Mouse (Mus musculus): ENCODE measurements around the gene Pdrg1. TPM values are rescaled to one million over a fixed set of nuclear protein-coding genes. Genes with fewer than 3 reads are reported as not detected.

Pdrg1 gene
- polyA plus RNA-seq, 1 experiment from 2014 or later = 130 TPM

DNA sequence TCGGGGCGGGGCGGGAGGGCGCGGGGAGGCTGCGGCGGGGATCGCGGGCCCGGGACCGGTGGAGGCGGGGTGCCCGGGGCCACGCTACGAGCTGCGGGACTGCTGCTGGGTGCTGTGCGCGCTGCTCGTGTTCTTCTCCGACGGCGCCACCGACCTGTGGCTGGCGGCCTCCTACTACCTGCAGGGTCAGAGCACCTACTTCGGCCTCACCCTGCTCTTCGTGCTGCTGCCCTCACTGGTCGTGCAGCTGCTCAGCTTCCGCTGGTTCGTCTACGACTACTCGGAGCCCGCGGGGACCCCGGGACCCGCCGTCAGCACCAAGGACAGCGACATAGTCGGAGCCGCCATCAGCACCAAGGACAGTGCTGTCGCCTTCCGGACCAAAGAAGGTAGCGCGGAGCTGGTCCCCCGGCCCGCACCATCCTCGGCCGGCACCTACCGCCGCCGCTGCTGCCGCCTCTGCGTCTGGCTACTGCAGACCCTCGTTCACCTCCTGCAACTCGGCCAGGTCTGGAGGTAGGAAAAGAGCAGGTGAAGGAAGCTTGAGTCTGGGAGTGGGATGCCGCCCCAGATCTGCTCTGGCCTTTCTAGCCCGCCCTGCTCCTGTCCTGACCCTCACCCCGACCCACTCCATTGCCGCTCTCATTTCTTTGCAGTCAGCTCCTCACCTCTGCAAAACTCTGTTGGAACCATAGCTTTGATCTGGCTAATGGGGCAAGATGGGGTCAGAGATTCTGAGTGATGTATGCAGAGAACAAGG is 17.0 kb upstream of the Pdrg1 start:
- Histone ChIP-seq H3K4me2 (replicated peaks; ENCODE audit: low read depth, low read length) (peak overlapping the region; percentile 88), H3K9me3 (ENCODE audit: low read length) (no peaks in the 10 kb centered on the region), H3K9ac (replicated peaks; ENCODE audit: low read length) (no peak overlapping the region), H3K27ac (ENCODE audit: low read length) (no peak overlapping the region), H3K27me3 (ENCODE audit: insufficient read depth, low read length) (peaks cover 41% of the 10 kb centered on the region), H3K4me3 (ENCODE audit: low read length) (peak overlapping the region; percentile 50), H3K36me3 (ENCODE audit: insufficient read depth, low read length) (no peaks in the 10 kb centered on the region), H3K4me1 (ENCODE audit: insufficient read depth, low read length) (peaks cover 10% of the 10 kb centered on the region)
- peak; percentile 89 for ATAC-seq (ENCODE audit: low FRiP score, low TSS enrichment)
- 1% methylated on average over 54 of the region's 58 CpGs for WGBS

DNA sequence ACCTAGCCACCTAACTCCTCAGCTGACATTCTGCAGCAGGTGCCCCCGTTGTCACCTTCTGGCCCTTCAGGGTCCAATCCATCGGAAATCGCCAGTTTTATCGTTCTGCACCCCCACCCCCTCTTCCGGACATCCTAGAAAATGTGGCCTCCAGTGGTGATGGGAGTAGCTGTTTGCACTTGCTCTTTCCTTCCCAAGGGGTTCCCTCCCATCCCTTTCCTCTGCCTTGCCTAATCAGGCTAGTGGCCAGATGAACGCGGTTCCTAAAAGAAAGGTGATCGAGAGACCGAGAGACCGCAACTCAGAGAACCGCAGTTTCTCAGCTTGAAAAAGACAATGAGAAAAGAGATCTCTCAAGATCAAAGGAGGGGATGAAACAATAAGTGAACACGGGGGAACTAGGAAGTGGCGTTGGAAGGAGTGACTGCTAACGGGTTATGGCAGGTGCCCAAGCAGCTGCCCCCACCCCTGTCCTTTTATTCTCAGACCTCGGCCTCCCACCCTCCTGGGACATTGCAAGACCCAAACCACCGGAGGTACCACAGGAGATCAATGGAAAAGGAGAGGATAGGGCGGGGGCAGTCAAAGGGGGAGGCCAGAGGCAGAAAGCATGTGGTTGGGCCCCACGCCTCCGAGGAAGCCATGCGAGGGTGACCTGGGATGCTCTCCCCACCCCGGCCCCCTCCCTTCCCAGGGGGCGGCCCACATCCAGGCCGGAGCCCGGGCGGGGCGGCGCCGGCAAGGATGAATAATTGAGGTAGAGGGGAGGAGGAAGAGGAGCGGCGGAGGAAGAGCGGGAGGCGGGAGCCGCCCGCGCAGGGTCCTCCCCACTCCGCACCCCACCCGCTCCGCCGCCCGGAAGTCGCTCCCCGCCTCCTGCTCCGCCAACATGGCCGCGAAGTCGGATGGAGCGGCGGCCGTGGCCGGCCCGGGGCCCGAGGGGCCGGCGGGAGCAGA is 16.2 kb upstream of the Pdrg1 start, which contains the start of gene Xkr7:
Gene Xkr7, plus strand, starts transcription at position 727 of the 957 bp plus-strand sequence.
- H3K4me2 ChIP-seq (replicated peaks; ENCODE audit: low read depth, low read length) = peak within 1 kb of the TSS; percentile 88
- no peak within 1 kb of the TSS for H3K9ac ChIP-seq (replicated peaks; ENCODE audit: low read length)
- peaks cover 10% of the 10 kb centered on the region for H3K4me1 ChIP-seq (ENCODE audit: insufficient read depth, low read length)
- 1% methylated on average over 32 of the region's 54 CpGs for WGBS
- H3K27me3 ChIP-seq (ENCODE audit: insufficient read depth, low read length) = peaks cover 44% of the 10 kb centered on the region
- ATAC-seq (ENCODE audit: low FRiP score, low TSS enrichment) = peak; percentile 55
- H3K36me3 ChIP-seq (ENCODE audit: insufficient read depth, low read length) = no peaks in the 10 kb centered on the region
- no peak within 1 kb of the TSS for H3K27ac ChIP-seq (ENCODE audit: low read length)
- no peaks in the 10 kb centered on the region for H3K9me3 ChIP-seq (ENCODE audit: low read length)
- peak within 1 kb of the TSS; percentile 50 for H3K4me3 ChIP-seq (ENCODE audit: low read length)

DNA sequence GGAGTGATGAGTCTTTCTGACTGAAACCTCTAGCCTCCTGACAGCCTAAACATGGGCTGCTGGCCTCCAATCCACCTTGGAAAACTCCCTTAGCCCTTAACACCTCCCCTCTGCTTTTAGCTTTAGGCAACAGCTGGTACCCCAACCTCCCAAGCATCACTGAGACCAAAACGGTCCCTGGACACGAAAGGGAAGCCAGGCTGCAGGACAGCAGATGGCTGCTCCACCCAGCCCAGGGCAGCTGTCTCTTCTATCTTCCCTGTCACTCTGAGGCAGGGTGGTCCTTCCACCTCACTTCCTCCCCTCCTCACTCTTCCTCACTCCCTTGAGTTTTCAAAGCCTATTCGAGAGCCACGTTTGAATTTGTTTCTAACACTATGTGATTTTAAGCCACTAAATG is 15.2 kb upstream of the Pdrg1 start:
- H3K27ac ChIP-seq (ENCODE audit: low read length) = no peak overlapping the region
- no peak for ATAC-seq (ENCODE audit: low FRiP score, low TSS enrichment)
- no peaks in the 10 kb centered on the region for H3K36me3 ChIP-seq (ENCODE audit: insufficient read depth, low read length)
- no peak overlapping the region for H3K4me2 ChIP-seq (replicated peaks; ENCODE audit: low read depth, low read length)
- H3K9me3 ChIP-seq (ENCODE audit: low read length) = no peaks in the 10 kb centered on the region
- H3K27me3 ChIP-seq (ENCODE audit: insufficient read depth, low read length) = peaks cover 44% of the 10 kb centered on the region
- 18% methylated on average over 4 of the region's 4 CpGs for WGBS
- H3K4me1 ChIP-seq (ENCODE audit: insufficient read depth, low read length) = peaks cover 10% of the 10 kb centered on the region
- no peak overlapping the region for H3K9ac ChIP-seq (replicated peaks; ENCODE audit: low read length)
- no peak overlapping the region for H3K4me3 ChIP-seq (ENCODE audit: low read length)

DNA sequence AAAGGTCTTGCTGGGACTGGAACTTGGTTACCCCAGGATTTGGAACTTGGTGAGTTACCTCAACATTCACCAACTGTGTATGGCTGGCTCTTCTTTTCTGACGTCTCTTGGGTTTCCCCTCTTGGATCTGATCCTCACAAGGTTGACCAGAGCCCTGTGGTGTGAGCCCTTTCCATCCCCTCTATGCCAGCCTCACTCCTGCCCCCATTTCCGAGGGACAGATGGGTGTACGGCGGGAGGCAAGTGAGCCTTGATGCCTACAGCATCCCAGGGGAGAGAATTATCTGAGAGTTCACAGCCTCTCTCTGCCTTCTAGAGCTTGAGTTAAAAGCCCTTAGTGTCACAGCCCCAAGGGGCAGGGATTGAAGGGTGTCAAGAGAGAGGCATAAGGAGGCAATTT is 12.3 kb upstream of the Pdrg1 start:
- WGBS = 45% methylated on average over 4 of the region's 4 CpGs
- no peak for ATAC-seq (ENCODE audit: low FRiP score, low TSS enrichment)

DNA sequence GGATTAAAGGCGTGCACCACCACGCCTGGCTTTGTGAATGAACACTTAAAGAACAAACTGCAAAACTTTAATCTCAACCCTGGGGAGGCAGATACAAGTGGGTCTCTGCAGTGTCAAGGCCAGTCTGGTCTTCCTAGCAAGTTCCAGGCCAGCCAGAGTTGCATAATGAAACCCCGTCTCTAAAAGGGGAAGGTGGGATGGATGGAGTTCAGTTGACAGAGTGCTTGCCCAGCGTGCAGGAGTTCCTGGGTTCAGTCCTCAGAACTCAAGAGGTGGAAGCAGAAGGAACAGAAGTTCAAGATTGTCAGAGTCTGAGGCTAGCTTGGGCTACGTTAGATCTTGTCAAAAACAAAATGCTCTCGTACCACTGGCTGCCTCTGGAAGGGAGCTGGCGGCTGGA is 10.8 kb upstream of the Pdrg1 start:
- Histone ChIP-seq H3K4me1 (ENCODE audit: insufficient read depth, low read length) (no peaks in the 10 kb centered on the region), H3K9ac (replicated peaks; ENCODE audit: low read length) (no peak overlapping the region), H3K4me3 (ENCODE audit: low read length) (no peak overlapping the region), H3K27me3 (ENCODE audit: insufficient read depth, low read length) (peaks cover 18% of the 10 kb centered on the region), H3K27ac (ENCODE audit: low read length) (no peak overlapping the region), H3K9me3 (ENCODE audit: low read length) (no peaks in the 10 kb centered on the region), H3K4me2 (replicated peaks; ENCODE audit: low read depth, low read length) (no peak overlapping the region), H3K36me3 (ENCODE audit: insufficient read depth, low read length) (no peaks in the 10 kb centered on the region)
- WGBS = 81% methylated on average over 7 of the region's 7 CpGs
- ATAC-seq (ENCODE audit: low FRiP score, low TSS enrichment) = no peak

More for the DNA sequence above, 12.3 kb upstream of the Pdrg1 start:
- H3K4me2 ChIP-seq (replicated peaks; ENCODE audit: low read depth, low read length) = no peak overlapping the region
- H3K4me1 ChIP-seq (ENCODE audit: insufficient read depth, low read length) = peaks cover 9% of the 10 kb centered on the region
- no peak overlapping the region for H3K9ac ChIP-seq (replicated peaks; ENCODE audit: low read length)
- H3K4me3 ChIP-seq (ENCODE audit: low read length) = no peak overlapping the region
- H3K27me3 ChIP-seq (ENCODE audit: insufficient read depth, low read length) = peaks cover 31% of the 10 kb centered on the region
- H3K36me3 ChIP-seq (ENCODE audit: insufficient read depth, low read length) = no peaks in the 10 kb centered on the region
- no peak overlapping the region for H3K27ac ChIP-seq (ENCODE audit: low read length)
- H3K9me3 ChIP-seq (ENCODE audit: low read length) = no peaks in the 10 kb centered on the region

DNA sequence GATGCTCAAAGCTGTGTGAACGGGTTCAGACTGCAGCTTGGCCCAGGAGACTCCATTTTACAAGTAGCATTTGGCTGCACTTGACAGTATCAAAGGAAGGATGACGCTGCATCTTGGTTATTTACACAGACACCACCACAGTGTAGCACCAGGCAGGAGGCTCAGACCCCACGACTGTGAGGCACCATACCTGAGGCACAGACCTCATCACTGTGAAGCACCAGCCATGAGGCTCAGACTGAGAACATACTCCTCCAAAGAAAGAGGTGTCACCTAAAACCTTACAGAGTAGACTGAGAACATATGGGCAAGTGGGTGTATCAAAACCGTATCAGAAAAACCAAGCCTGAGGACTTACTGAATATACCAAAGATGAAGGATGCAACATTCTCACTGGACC is 7.6 kb upstream of the Pdrg1 start:
- H3K4me3 ChIP-seq (ENCODE audit: low read length) = no peak overlapping the region
- no peak overlapping the region for H3K9ac ChIP-seq (replicated peaks; ENCODE audit: low read length)
- no peak overlapping the region for H3K4me2 ChIP-seq (replicated peaks; ENCODE audit: low read depth, low read length)
- peaks cover 6% of the 10 kb centered on the region; the same call in 1 of the 2 replicates for H3K27me3 ChIP-seq (ENCODE audit: insufficient read depth, low read length)
- no peak for ATAC-seq (ENCODE audit: low FRiP score, low TSS enrichment)
- 50% methylated on average over 4 of the region's 4 CpGs for WGBS
- no peak overlapping the region for H3K27ac ChIP-seq (ENCODE audit: low read length)
- H3K9me3 ChIP-seq (ENCODE audit: low read length) = no peaks in the 10 kb centered on the region
- no peaks in the 10 kb centered on the region for H3K36me3 ChIP-seq (ENCODE audit: insufficient read depth, low read length)
- no peaks in the 10 kb centered on the region for H3K4me1 ChIP-seq (ENCODE audit: insufficient read depth, low read length)

DNA sequence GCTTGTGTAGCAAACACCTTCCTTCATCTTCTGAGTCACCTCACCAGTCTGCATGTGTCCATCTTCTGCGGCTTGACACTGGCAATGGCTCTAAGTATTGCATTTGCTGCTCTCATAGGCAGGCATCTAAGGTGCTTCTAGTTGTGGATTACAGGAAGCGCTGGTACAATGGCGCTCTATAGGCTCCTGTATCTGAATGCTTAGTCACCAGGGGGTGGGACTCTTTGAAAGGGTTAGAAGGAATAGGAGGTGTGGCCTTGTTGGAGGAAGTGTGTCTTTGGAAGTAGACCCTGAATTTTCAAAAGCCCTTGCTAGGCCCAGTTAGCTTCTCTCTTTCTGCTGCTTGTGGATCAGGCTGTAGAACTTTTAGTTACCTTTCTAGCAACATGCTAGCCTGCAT is 5.9 kb upstream of the Pdrg1 start:
- Histone ChIP-seq H3K9ac (replicated peaks; ENCODE audit: low read length) (no peak overlapping the region), H3K27me3 (ENCODE audit: insufficient read depth, low read length) (no peaks in the 10 kb centered on the region), H3K27ac (ENCODE audit: low read length) (no peak overlapping the region), H3K9me3 (ENCODE audit: low read length) (no peaks in the 10 kb centered on the region), H3K4me2 (replicated peaks; ENCODE audit: low read depth, low read length) (no peak overlapping the region), H3K4me3 (ENCODE audit: low read length) (no peak overlapping the region), H3K36me3 (ENCODE audit: insufficient read depth, low read length) (no peaks in the 10 kb centered on the region), H3K4me1 (ENCODE audit: insufficient read depth, low read length) (no peaks in the 10 kb centered on the region)
- ATAC-seq (ENCODE audit: low FRiP score, low TSS enrichment) = no peak
- 77% methylated on average over 3 of the region's 3 CpGs for WGBS

DNA sequence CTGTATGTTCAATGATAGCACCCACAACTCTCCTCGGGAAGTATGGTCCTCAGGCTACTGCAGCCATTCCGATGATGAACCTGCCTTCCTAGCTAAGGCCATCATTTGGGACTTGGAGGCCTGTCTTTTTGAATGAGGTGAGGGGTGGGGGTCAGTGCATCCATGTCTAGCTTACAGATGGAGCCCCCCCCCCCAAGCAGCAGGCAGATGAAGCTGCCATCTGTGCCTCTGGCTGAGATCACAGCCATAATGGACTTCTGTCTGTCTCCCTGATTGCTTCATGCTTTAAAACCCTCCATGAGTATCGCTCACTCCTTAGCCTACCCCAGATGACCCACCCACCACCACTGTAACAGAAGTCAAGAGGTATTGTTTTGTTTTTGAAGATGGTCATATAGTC is 4.1 kb upstream of the Pdrg1 start:
- Histone ChIP-seq H3K9ac (replicated peaks; ENCODE audit: low read length) (no peak overlapping the region), H3K27ac (ENCODE audit: low read length) (no peak overlapping the region), H3K4me1 (ENCODE audit: insufficient read depth, low read length) (peaks cover 5% of the 10 kb centered on the region), H3K9me3 (ENCODE audit: low read length) (no peaks in the 10 kb centered on the region), H3K4me3 (ENCODE audit: low read length) (no peak overlapping the region), H3K36me3 (ENCODE audit: insufficient read depth, low read length) (no peaks in the 10 kb centered on the region), H3K4me2 (replicated peaks; ENCODE audit: low read depth, low read length) (no peak overlapping the region), H3K27me3 (ENCODE audit: insufficient read depth, low read length) (no peaks in the 10 kb centered on the region)
- WGBS = 88% methylated on average over 3 of the region's 3 CpGs
- no peak for ATAC-seq (ENCODE audit: low FRiP score, low TSS enrichment)

DNA sequence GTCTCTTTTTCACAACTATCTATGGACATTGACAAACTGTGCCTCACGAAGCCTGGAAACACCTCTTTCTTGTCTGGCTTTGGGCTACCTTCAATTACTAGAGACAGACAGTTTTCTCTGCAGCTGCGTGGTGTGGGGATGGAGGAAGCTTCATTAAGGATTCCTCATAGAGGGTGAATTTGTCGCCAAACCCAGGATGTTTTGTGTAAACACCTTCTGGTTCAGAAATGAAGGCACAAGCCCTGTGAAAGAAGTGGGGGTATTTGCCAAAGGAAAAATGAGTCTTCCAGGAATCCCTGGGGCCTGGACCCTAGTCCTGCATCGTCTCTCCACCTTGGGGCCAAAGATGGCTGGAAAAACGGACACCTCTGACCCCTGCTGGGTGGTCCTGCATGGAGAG is 1.6 kb upstream of the Pdrg1 start:
- Histone ChIP-seq H3K27me3 (ENCODE audit: insufficient read depth, low read length) (no peaks in the 10 kb centered on the region), H3K36me3 (ENCODE audit: insufficient read depth, low read length) (peaks cover 17% of the 10 kb centered on the region), H3K9ac (replicated peaks; ENCODE audit: low read length) (no peak overlapping the region), H3K4me1 (ENCODE audit: insufficient read depth, low read length) (peaks cover 11% of the 10 kb centered on the region), H3K4me3 (ENCODE audit: low read length) (no peak overlapping the region), H3K9me3 (ENCODE audit: low read length) (no peaks in the 10 kb centered on the region), H3K4me2 (replicated peaks; ENCODE audit: low read depth, low read length) (no peak overlapping the region), H3K27ac (ENCODE audit: low read length) (no peak overlapping the region)
- no peak for ATAC-seq (ENCODE audit: low FRiP score, low TSS enrichment)
- WGBS = 43% methylated on average over 5 of the region's 5 CpGs
